Comparison of ENCODE assay signal across 11 mouse cellular contexts in genomic region chr2:32343351-32343671, GRCm38 (mm10). TPM values are rescaled to one million over a fixed set of nuclear protein-coding genes. Genes with fewer than 3 reads are reported as not detected.
DNase-seq lines count a peak whose midpoint lies in the region; ATAC-seq and TF ChIP-seq lines count a peak whose summit lies in the region.
"Had no signal": no experiment of that assay in that cellular context is flagged by ENCODE, and none has a peak within 500 bp of the region (broad histone marks: within the 10 kb centered on the region; RNA-seq: fewer than 3 reads in every experiment).

No protein-coding gene starts in this region.

- DNase-seq in cerebellum, adult 11 months, result peak; percentile 59
- no peak for DNase-seq in cerebellum, postnatal 10 days
- DNase-seq in gastrocnemius, adult 2 months, result no peak
- DNase-seq in gastrocnemius, postnatal 10 days, result no peak
- DNase-seq in midbrain, postnatal 0 days (ENCODE audit: low spot score), result no peak
- DNase-seq in right cerebral cortex, postnatal 10 days (ENCODE audit: low spot score in 2 of 2), result no peak
- DNase-seq: adrenal gland, adult 8-10 months; liver, postnatal 0 days had no signal

- no peak for TF ChIP-seq CTCF in gastrocnemius, adult 2 months (IDR thresholded peaks at IDR 0.05)
- TF ChIP-seq CTCF in midbrain, postnatal 0 days (IDR thresholded peaks at IDR 0.05), result no peak

- H3K27ac ChIP-seq in gastrocnemius, adult 2 months, result peak overlapping the region; percentile 85
- H3K27ac ChIP-seq in midbrain, embryonic 16.5 days (ENCODE audit: low read length), result peak overlapping the region; percentile 33; the same call in 1 of the 2 replicates
- no peak overlapping the region for H3K27ac ChIP-seq in midbrain, postnatal 0 days (ENCODE audit: low read depth, low read length)

- H3K4me2 ChIP-seq in midbrain, embryonic 16.5 days (ENCODE audit: low read length), result no peak overlapping the region
- H3K4me2 ChIP-seq in midbrain, postnatal 0 days (ENCODE audit: low read depth, low read length, poor library complexity, severe bottlenecking), result no peak overlapping the region
- H3K4me2 ChIP-seq: midbrain, embryonic 12.5 days had no signal

- ATAC-seq in midbrain, embryonic 16.5 days, result no peak
- no peak for ATAC-seq in midbrain, postnatal 0 days (ENCODE audit: low FRiP score)
- no peak for ATAC-seq in erythroblast, adult 5-6 weeks (replicated peaks; ENCODE audit: low FRiP score, poor library complexity, severe bottlenecking)
- ATAC-seq: liver, postnatal 0 days had no signal

- H3K4me1 ChIP-seq in midbrain, embryonic 16.5 days (ENCODE audit: control insufficient read depth, insufficient read depth, low read length), result peaks cover 8% of the 10 kb centered on the region
- H3K4me1 ChIP-seq in midbrain, postnatal 0 days (ENCODE audit: insufficient read depth, low read length), result peaks cover 5% of the 10 kb centered on the region; the same call in 1 of the 2 replicates

- no peaks in the 10 kb centered on the region for H3K9me3 ChIP-seq in midbrain, embryonic 16.5 days (replicated peaks; ENCODE audit: control insufficient read depth, low read length, poor library complexity, severe bottlenecking)
- no peaks in the 10 kb centered on the region for H3K9me3 ChIP-seq in midbrain, postnatal 0 days (ENCODE audit: low read length)
- H3K9me3 ChIP-seq: midbrain, embryonic 12.5 days had no signal

- peaks cover 7% of the 10 kb centered on the region; the same call in 1 of the 2 replicates for H3K36me3 ChIP-seq in midbrain, embryonic 16.5 days (ENCODE audit: control insufficient read depth, insufficient read depth, low read length)
- H3K36me3 ChIP-seq in midbrain, postnatal 0 days (ENCODE audit: insufficient read depth, low read length), result peaks cover 12% of the 10 kb centered on the region; the same call in 1 of the 2 replicates
- H3K36me3 ChIP-seq: midbrain, embryonic 12.5 days had no signal

- intact Hi-C loops in gastrocnemius, adult 2 months (cut with DNase I), result no loop called here

- 98% methylated on average over 2 of the region's 2 CpGs for WGBS in midbrain, embryonic 16.5 days
- 95% methylated on average over 2 of the region's 2 CpGs for WGBS in midbrain, postnatal 0 days

- no peak overlapping the region for H3K4me3 ChIP-seq in gastrocnemius, adult 2 months
- no peak overlapping the region for H3K4me3 ChIP-seq in midbrain, embryonic 16.5 days (ENCODE audit: low read depth, low read length)
- no peak overlapping the region for H3K4me3 ChIP-seq in midbrain, postnatal 0 days (ENCODE audit: low read depth, low read length)
- H3K4me3 ChIP-seq: midbrain, embryonic 12.5 days had no signal

- no peaks in the 10 kb centered on the region for H3K27me3 ChIP-seq in midbrain, embryonic 16.5 days (ENCODE audit: control insufficient read depth, insufficient read depth, low read depth, low read length)
- no peaks in the 10 kb centered on the region for H3K27me3 ChIP-seq in midbrain, postnatal 0 days (ENCODE audit: insufficient read depth, low read length)

- no peak overlapping the region for H3K9ac ChIP-seq in midbrain, embryonic 16.5 days (ENCODE audit: low read depth, low read length)
- H3K9ac ChIP-seq in midbrain, postnatal 0 days (replicated peaks; ENCODE audit: low read length, poor library complexity, severe bottlenecking), result no peak overlapping the region
- H3K9ac ChIP-seq: liver, postnatal 0 days had no signal

RNA-seq across cellular contexts. Expression of gene Ciz1, which starts 8.8 kb away (rescaled TPM):
- total RNA-seq in gastrocnemius, adult 2 months (2021), result 10 to 100 TPM; 26.4 to 26.6 TPM
- total RNA-seq in gastrocnemius, postnatal 10 days (2021), result 10 to 100 TPM; 31.2 to 47.2 TPM
- polyA plus RNA-seq in midbrain, embryonic 16.5 days (2015; fragmentation: Nextera tagmentation; extraction: Ambion mirVana), result 56.3 and 58.7 TPM in 2 replicates
- total RNA-seq in midbrain, postnatal 0 days (2014; rRNA removed), result 63.7 and 81.8 TPM in 2 replicates
- 47.3 and 48.8 TPM in 2 replicates for polyA plus RNA-seq in midbrain, postnatal 0 days (2015; fragmentation: Nextera tagmentation; extraction: Ambion mirVana)
- total RNA-seq in erythroblast, adult 5-6 weeks (2015; ENCODE audit: low replicate concordance), result 18.6 and 38.2 TPM in 2 replicates
- total RNA-seq in erythroblast, adult 5-6 weeks (2017; ENCODE audit: low replicate concordance), result 21.2 and 33.5 TPM in 2 replicates

RNA-seq across cellular contexts. Expression of gene Dnm1, which starts 9.8 kb away (rescaled TPM):
- 1 to 10 TPM; 3.7 to 8.2 TPM for total RNA-seq in gastrocnemius, adult 2 months (2021)
- 10 to 100 TPM; 18.9 to 25.7 TPM for total RNA-seq in gastrocnemius, postnatal 10 days (2021)
- 55.1 and 66.3 TPM in 2 replicates for polyA plus RNA-seq in midbrain, embryonic 16.5 days (2015; fragmentation: Nextera tagmentation; extraction: Ambion mirVana)
- 170 and 186 TPM in 2 replicates for total RNA-seq in midbrain, postnatal 0 days (2014; rRNA removed)
- polyA plus RNA-seq in midbrain, postnatal 0 days (2015; fragmentation: Nextera tagmentation; extraction: Ambion mirVana), result 105 and 107 TPM in 2 replicates
- not detected in 2 replicates for total RNA-seq in erythroblast, adult 5-6 weeks (2015; ENCODE audit: low replicate concordance)
- not detected in 2 replicates for total RNA-seq in erythroblast, adult 5-6 weeks (2017; ENCODE audit: low replicate concordance)

RNA-seq across cellular contexts. Expression of gene 1110008P14Rik, which starts 38.4 kb away (rescaled TPM):
- 10 to 100 TPM; 34.3 to 43.2 TPM for total RNA-seq in gastrocnemius, adult 2 months (2021)
- total RNA-seq in gastrocnemius, postnatal 10 days (2021), result 10 to 100 TPM; 52.6 to 53.7 TPM
- polyA plus RNA-seq in midbrain, embryonic 16.5 days (2015; fragmentation: Nextera tagmentation; extraction: Ambion mirVana), result 117 and 132 TPM in 2 replicates
- 336 and 450 TPM in 2 replicates for total RNA-seq in midbrain, postnatal 0 days (2014; rRNA removed)
- 198 and 224 TPM in 2 replicates for polyA plus RNA-seq in midbrain, postnatal 0 days (2015; fragmentation: Nextera tagmentation; extraction: Ambion mirVana)
- total RNA-seq in erythroblast, adult 5-6 weeks (2015; ENCODE audit: low replicate concordance), result 8.6 and 12.3 TPM in 2 replicates
- total RNA-seq in erythroblast, adult 5-6 weeks (2017; ENCODE audit: low replicate concordance), result 5.1 and 7.7 TPM in 2 replicates

RNA-seq across cellular contexts. Expression of gene Lcn2, which starts 44.7 kb away (rescaled TPM):
- 1 to 10 TPM; 2.6 to 3.4 TPM for total RNA-seq in gastrocnemius, adult 2 months (2021)
- 1 to 10 TPM; 3.5 to 6.7 TPM for total RNA-seq in gastrocnemius, postnatal 10 days (2021)
- polyA plus RNA-seq in midbrain, embryonic 16.5 days (2015; fragmentation: Nextera tagmentation; extraction: Ambion mirVana), result 0.86 and 1.2 TPM in 2 replicates
- 0.57 TPM in 1 of 2 replicates, not detected in the other for total RNA-seq in midbrain, postnatal 0 days (2014; rRNA removed)
- polyA plus RNA-seq in midbrain, postnatal 0 days (2015; fragmentation: Nextera tagmentation; extraction: Ambion mirVana), result 0.35 and 0.44 TPM in 2 replicates
- total RNA-seq in erythroblast, adult 5-6 weeks (2015; ENCODE audit: low replicate concordance), result 2,071 and 2,279 TPM in 2 replicates
- 352 and 444 TPM in 2 replicates for total RNA-seq in erythroblast, adult 5-6 weeks (2017; ENCODE audit: low replicate concordance)

RNA-seq across cellular contexts. Expression of gene Ptges2, which starts 52.4 kb away (rescaled TPM):
- total RNA-seq in gastrocnemius, adult 2 months (2021), result 10 to 100 TPM; 34.7 to 51.1 TPM
- total RNA-seq in gastrocnemius, postnatal 10 days (2021), result 10 to 100 TPM; 38.1 to 40.7 TPM
- polyA plus RNA-seq in midbrain, embryonic 16.5 days (2015; fragmentation: Nextera tagmentation; extraction: Ambion mirVana), result 50.7 and 51.4 TPM in 2 replicates
- 33.3 and 41.1 TPM in 2 replicates for total RNA-seq in midbrain, postnatal 0 days (2014; rRNA removed)
- polyA plus RNA-seq in midbrain, postnatal 0 days (2015; fragmentation: Nextera tagmentation; extraction: Ambion mirVana), result 56.2 and 62.3 TPM in 2 replicates
- 1.5 and 1.7 TPM in 2 replicates for total RNA-seq in erythroblast, adult 5-6 weeks (2015; ENCODE audit: low replicate concordance)
- total RNA-seq in erythroblast, adult 5-6 weeks (2017; ENCODE audit: low replicate concordance), result 2.8 and 6.6 TPM in 2 replicates

Comparison
In these comparisons a context has a peak if more than half of its experiments do, and no peak if none do; other contexts are left out.
1. RNA of gene Dnm1, which starts 9.8 kb away (total RNA-seq): 170 to 186 TPM in midbrain, postnatal 0 days, 18.9 to 25.7 TPM in gastrocnemius, postnatal 10 days and 3.7 to 8.2 TPM in gastrocnemius, adult 2 months; not detected in erythroblast, adult 5-6 weeks; every median in the first group is over 4 times any median in the second.